Mouse (Mus musculus): Measurements from ENCODE around the gene Acsf2. TPM values are rescaled to one million over a fixed set of nuclear protein-coding genes. Genes with fewer than 3 reads are reported as not detected.

The Acsf2 gene
- polyA plus RNA-seq, 1 experiment = 9.7 TPM

GRCm38 (mm10) chr11:94564437-94565150 is 37.1 kb downstream of the Acsf2 start, which contains the start of gene Chad:
Gene Chad, plus strand, starts transcription at chr11:94565047.
- TF ChIP-seq POLR2A (IDR thresholded peaks at IDR 0.05; ENCODE audit: borderline replicate concordance, extremely low read depth, insufficient read depth, insufficient read length, poor library complexity, severe bottlenecking) (no peak), CTCF (IDR thresholded peaks at IDR 0.05; ENCODE audit: borderline replicate concordance, extremely low read depth, insufficient read depth, insufficient read length) (peak; percentile 6; the same call in 1 of the 2 replicates)
- peak; percentile 46 for DNase-seq (ENCODE audit: low read depth)

DNA sequence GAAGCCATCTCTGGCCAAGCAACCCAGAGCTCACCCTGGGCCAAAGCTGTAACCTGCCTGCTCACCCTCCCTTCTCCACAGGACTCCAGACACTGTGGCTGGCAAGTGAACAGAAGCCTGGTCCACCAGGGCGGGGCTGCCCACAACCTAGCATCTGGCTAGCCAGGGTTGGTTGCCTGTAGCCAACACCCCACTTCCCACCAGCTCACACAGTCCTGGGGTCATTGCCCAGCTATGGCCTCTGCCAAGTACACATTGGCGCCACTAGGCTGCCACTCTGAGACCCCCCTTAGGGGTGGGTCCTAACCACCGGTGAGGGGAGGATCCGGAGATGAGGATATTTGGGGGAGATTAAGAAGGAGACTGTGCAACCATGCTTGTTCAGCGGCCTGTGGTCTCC is 37.9 kb downstream of the Acsf2 start:
- DNase-seq (ENCODE audit: low read depth) = no peak
- TF ChIP-seq POLR2A (IDR thresholded peaks at IDR 0.05; ENCODE audit: borderline replicate concordance, extremely low read depth, insufficient read depth, insufficient read length, poor library complexity, severe bottlenecking) (no peak), CTCF (IDR thresholded peaks at IDR 0.05; ENCODE audit: borderline replicate concordance, extremely low read depth, insufficient read depth, insufficient read length) (no peak)

DNA sequence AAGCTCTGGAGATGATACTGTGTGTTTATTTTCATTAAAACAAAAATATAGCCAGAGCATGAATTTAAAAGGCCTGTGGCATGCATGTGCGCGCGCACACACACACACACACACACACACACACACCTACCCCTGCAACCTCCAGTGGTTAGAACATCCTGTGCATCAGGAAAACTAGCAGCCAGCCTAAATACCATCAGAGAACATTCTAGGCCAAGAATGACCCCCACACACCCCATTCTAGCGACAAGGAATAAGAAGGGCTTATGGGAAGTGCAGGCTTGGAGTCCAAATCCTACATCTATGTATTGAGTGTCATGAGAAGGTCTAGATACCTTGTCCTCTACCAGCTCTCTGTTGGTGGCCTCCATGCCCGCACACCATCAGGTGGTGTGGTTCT is 38.3 kb downstream of the Acsf2 start:
- TF ChIP-seq POLR2A (IDR thresholded peaks at IDR 0.05; ENCODE audit: borderline replicate concordance, extremely low read depth, insufficient read depth, insufficient read length, poor library complexity, severe bottlenecking) (no peak), CTCF (IDR thresholded peaks at IDR 0.05; ENCODE audit: borderline replicate concordance, extremely low read depth, insufficient read depth, insufficient read length) (no peak)
- no peak for DNase-seq (ENCODE audit: low read depth)

DNA sequence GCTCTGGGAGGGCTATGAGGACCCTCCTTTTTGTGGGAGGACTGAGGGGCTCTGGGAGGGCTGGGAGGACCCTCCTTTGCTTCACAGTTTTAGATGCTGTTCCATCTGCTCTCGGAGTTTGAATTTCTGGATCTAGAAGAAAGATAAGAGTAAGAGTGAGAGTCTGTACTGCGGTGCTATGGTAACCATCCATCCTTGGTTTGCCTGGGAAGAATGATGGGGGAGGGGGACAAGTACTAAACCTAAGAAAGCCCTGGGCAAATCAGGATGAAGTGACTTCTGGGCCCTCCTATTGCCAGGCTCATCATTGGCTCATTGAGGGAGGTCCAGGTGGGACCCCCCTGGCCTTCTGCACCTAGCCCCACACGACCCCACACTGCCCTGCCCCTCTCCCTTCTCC is 43.4 kb downstream of the Acsf2 start:
- TF ChIP-seq POLR2A (IDR thresholded peaks at IDR 0.05; ENCODE audit: borderline replicate concordance, extremely low read depth, insufficient read depth, insufficient read length, poor library complexity, severe bottlenecking) = no peak
- no peak for TF ChIP-seq CTCF (IDR thresholded peaks at IDR 0.05; ENCODE audit: borderline replicate concordance, extremely low read depth, insufficient read depth, insufficient read length)
- peak; percentile 18 for DNase-seq (ENCODE audit: low read depth)

GRCm38 (mm10) chr11:94550442-94550744 is 51.3 kb downstream of the Acsf2 start:
- no peak for DNase-seq (ENCODE audit: low read depth)
- no peak for TF ChIP-seq CTCF (IDR thresholded peaks at IDR 0.05; ENCODE audit: borderline replicate concordance, extremely low read depth, insufficient read depth, insufficient read length)
- TF ChIP-seq POLR2A (IDR thresholded peaks at IDR 0.05; ENCODE audit: borderline replicate concordance, extremely low read depth, insufficient read depth, insufficient read length, poor library complexity, severe bottlenecking) = no peak

- TF ChIP-seq CTCF (IDR thresholded peaks at IDR 0.05; ENCODE audit: borderline replicate concordance, extremely low read depth, insufficient read depth, insufficient read length) (no peak), POLR2A (IDR thresholded peaks at IDR 0.05; ENCODE audit: borderline replicate concordance, extremely low read depth, insufficient read depth, insufficient read length, poor library complexity, severe bottlenecking) (no peak)
These were observed 51.8 kb downstream of the Acsf2 start for GRCm38 (mm10) chr11:94549691-94550441.

GRCm38 (mm10) chr11:94548888-94549690 is 52.6 kb downstream of the Acsf2 start, which contains the start of gene Rsad1:
Gene Rsad1, minus strand, starts transcription at chr11:94549255.
- TF ChIP-seq POLR2A (IDR thresholded peaks at IDR 0.05; ENCODE audit: borderline replicate concordance, extremely low read depth, insufficient read depth, insufficient read length, poor library complexity, severe bottlenecking) (peak; percentile 10; the same call in 1 of the 2 replicates), CTCF (IDR thresholded peaks at IDR 0.05; ENCODE audit: borderline replicate concordance, extremely low read depth, insufficient read depth, insufficient read length) (peak; percentile 79)
- peak; percentile 96 for DNase-seq (ENCODE audit: low read depth)

More at GRCm38 (mm10) chr11:94549691-94550441, 51.8 kb downstream of the Acsf2 start:
- no peak for DNase-seq (ENCODE audit: low read depth)

DNA sequence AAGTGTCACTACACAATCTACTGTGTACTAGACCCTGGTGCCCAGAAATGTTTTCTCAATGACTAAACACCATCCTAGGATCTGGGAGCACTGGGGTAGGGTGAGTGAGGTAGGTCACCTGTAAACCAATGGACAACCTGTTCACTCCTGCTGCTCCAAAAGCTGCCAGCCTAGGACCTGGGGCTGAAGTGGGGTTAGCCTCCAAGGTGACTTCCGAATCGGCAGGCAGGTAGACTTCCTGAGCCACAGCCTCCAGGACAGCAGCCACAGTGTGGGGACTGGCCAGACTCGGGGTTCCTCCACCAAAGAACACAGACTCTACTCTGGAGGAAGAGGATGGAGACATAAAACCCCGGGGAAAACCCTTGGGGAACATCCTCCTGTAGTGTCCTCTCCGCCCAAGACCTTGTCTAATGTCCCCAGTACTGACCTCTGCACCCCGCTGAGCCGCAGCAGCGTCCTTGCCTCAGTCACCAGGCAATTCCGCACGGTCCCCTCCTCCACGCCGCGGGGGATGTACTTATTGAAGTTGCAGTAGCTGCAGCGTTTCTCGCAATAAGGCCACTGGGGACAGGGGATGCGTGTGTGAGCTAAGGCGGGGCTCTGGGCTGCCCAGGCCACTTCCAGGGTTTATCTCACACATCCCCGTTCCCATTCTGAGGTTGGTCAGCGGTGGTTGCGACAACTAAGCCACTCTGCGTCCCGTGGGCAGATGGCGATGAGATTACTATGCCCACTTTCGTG is 53.5 kb downstream of the Acsf2 start:
- TF ChIP-seq CTCF (IDR thresholded peaks at IDR 0.05; ENCODE audit: borderline replicate concordance, extremely low read depth, insufficient read depth, insufficient read length) (no peak), POLR2A (IDR thresholded peaks at IDR 0.05; ENCODE audit: borderline replicate concordance, extremely low read depth, insufficient read depth, insufficient read length, poor library complexity, severe bottlenecking) (no peak)
- peak; percentile 56 for DNase-seq (ENCODE audit: low read depth)

DNA sequence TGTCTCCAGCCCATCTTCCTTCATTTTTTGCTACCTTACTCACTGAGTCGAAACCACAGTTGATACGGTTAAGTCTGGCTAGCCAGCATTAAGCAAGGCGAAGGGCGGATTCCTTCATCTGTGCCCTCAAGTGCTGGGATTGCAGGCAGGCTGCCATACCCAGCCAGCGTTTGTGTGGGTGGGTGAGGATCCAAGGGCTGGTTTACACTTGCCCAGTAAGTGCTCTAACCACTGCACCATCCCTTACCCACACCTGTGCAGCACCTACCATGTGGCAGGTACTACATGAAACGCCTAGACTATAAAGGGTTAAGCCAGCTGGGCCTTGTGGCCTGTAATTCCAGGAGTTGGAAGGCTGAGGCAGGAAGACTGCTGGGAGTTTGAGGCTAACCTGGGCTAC is 54.4 kb downstream of the Acsf2 start:
- no peak for TF ChIP-seq POLR2A (IDR thresholded peaks at IDR 0.05; ENCODE audit: borderline replicate concordance, extremely low read depth, insufficient read depth, insufficient read length, poor library complexity, severe bottlenecking)
- no peak for TF ChIP-seq CTCF (IDR thresholded peaks at IDR 0.05; ENCODE audit: borderline replicate concordance, extremely low read depth, insufficient read depth, insufficient read length)
- no peak for DNase-seq (ENCODE audit: low read depth)

DNA sequence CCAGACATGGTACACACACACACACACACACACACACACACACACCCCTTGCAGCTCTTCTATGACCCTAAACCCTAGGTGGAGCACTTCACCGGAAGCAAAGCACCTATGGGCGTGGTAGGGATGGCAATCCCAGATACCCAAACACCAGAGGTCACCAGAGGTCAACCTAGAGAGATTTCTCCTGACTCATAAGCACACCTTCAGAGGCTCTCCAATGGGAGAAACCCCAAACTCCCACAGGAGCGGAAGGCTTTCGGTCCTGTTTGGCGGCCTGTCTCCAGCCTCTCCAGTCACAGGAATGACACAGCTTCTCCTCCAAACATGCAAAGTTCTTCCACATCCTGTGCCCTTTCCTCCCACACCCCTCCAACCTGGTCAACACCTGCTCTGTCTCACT is 55.3 kb downstream of the Acsf2 start:
- TF ChIP-seq CTCF (IDR thresholded peaks at IDR 0.05; ENCODE audit: borderline replicate concordance, extremely low read depth, insufficient read depth, insufficient read length) = no peak
- TF ChIP-seq POLR2A (IDR thresholded peaks at IDR 0.05; ENCODE audit: borderline replicate concordance, extremely low read depth, insufficient read depth, insufficient read length, poor library complexity, severe bottlenecking) = no peak
- no peak for DNase-seq (ENCODE audit: low read depth)
